Mouse (Mus musculus): Measurements from ENCODE around the gene Snip1.

DNA sequence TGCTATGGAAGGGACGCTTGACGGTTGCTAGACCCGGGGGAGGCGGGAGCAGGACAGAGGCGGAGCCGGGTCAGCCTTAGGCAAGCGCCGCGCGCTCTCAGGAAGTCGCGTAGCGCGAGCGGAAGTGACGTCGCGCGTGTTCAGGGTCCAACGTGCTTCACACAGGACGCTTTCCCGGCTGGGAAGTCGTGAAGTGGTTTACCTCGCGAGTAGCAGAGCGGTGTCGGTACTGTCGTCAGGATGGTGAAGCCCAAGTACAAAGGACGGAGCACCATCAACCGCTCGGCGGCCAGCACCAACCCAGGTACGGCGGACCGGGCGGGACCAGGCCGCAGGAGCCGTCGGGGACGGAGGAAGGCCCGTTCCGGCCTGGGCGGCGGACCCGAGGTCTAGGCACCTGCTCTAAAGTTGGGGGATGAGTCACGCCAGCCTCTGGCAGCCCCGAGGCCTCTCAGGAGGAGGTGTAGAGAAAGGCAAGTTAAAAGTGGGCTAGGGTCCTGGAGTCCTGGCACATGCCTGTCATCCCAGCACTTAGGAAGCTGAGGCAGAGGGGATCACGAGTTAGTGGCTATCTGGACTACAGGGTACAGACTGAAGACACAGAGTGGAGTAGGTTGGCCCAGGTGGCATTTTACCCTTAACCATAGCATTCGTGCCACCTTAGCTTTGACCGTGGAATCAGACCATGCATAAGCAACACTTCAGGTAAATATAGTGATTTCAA lies 36.4 kb upstream of the Snip1 start:
- peak; percentile 83 for TF ChIP-seq HCFC1 (IDR thresholded peaks at IDR 0.05; ENCODE audit: low read depth, low read length)
- no peak for TF ChIP-seq CTCF (conservative IDR thresholded peaks at IDR 0.05 in 1 of 2, IDR thresholded peaks at IDR 0.05 in 1 of 2; ENCODE audit: low read depth in 2 of 2, low read length in 2 of 2)
- no peak for TF ChIP-seq EP300 (IDR thresholded peaks at IDR 0.05; ENCODE audit: low read length)
- TF ChIP-seq CHD2 (IDR thresholded peaks at IDR 0.05; ENCODE audit: low read length), result no peak
- peak; percentile 94 for TF ChIP-seq NELFE (IDR thresholded peaks at IDR 0.05; ENCODE audit: low read depth, low read length)
- TF ChIP-seq POLR2A (IDR thresholded peaks at IDR 0.05; ENCODE audit: low read depth, low read length), result peak; percentile 96
- TF ChIP-seq MAFK (IDR thresholded peaks at IDR 0.05; ENCODE audit: insufficient replicate concordance, low read length), result no peak

All from CH12.LX (cell line).